Mouse (Mus musculus) neutrophil, adult 83 days (primary cell): ENCODE results near the gene Ccl26. TPM values are rescaled to one million over a fixed set of nuclear protein-coding genes. Genes with fewer than 3 reads are reported as not detected.

Source experiments
- total RNA-seq, 2 experiments: library from RNA; stranded (reverse); gene quantifications; one replicate each; pipeline ENCODE4 v1.2.4; 2023

Ccl26 gene
- not detected for total RNA-seq

GRCm38 (mm10) chr5:135563469-135563868 lies at the start of gene Ccl26:
Gene Ccl26, minus strand, starts transcription at chr5:135563569.

GRCm38 (mm10) chr5:135573006-135573405 lies 9.6 kb upstream of the Ccl26 start, which contains the start of gene Ccl24:
Gene Ccl24, minus strand, starts transcription at chr5:135573049.

GRCm38 (mm10) chr5:135544865-135545797 lies 18.2 kb downstream of the Ccl26 start, which contains the start of gene Hip1:
Gene Hip1, minus strand, starts transcription at chr5:135545120.

Other genes with a start within 250 kb of the Ccl26 start
- gene Fkbp6, start 213.5 kb downstream of the Ccl26 start, total RNA-seq: not detected
- not detected for gene Trim50, start 210.3 kb downstream of the Ccl26 start, total RNA-seq
- gene Nsun5, start 193.6 kb downstream of the Ccl26 start, total RNA-seq: 10 to 100 TPM in 1 of 2 experiments, 1 to 10 TPM in 1; 8.1 to 10.5 TPM
- gene Pom121, start 169.0 kb downstream of the Ccl26 start, total RNA-seq: 10 to 100 TPM; 29.9 to 31.0 TPM
- gene Hip1, start 18.4 kb downstream of the Ccl26 start, total RNA-seq: 10 to 100 TPM; 36.7 to 41.4 TPM
- gene Ccl24, start 9.5 kb upstream of the Ccl26 start, total RNA-seq: under 1 TPM; 0.57 to 0.82 TPM
- 1 to 10 TPM; 6.9 to 7.8 TPM for gene Rhbdd2, start 69.0 kb upstream of the Ccl26 start, total RNA-seq
- 100 to 1,000 TPM; 106 to 109 TPM for gene Por, start 106.5 kb upstream of the Ccl26 start, total RNA-seq
- 10 to 100 TPM; 22.4 to 27.5 TPM for gene Tmem120a, start 180.9 kb upstream of the Ccl26 start, total RNA-seq
- under 1 TPM; 0.33 to 0.72 TPM for gene Styxl1, start 214.8 kb upstream of the Ccl26 start, total RNA-seq
- gene Mdh2, start 214.9 kb upstream of the Ccl26 start, total RNA-seq: 100 to 1,000 TPM; 231 to 250 TPM
- not detected for gene Srrm3, start 243.3 kb upstream of the Ccl26 start, total RNA-seq